Mouse (Mus musculus): ENCODE measurements around the gene Rpn1. TPM values are rescaled to one million over a fixed set of nuclear protein-coding genes. Genes with fewer than 3 reads are reported as not detected.
A peak's percentile ranks its signal among the peaks of the same experiment; 100 is the strongest.

Gene Rpn1
- polyA plus RNA-seq, 1 experiment = 128 TPM

GRCm38 (mm10) chr6:88147411-88148003 lies 63.2 kb downstream of the Rpn1 start:
- Histone ChIP-seq H3ac (ENCODE audit: control insufficient read depth, insufficient read length) (no peak overlapping the region), H3K27me3 (ENCODE audit: control insufficient read depth, insufficient read depth, insufficient read length) (no peaks in the 10 kb centered on the region), H3K4me2 (ENCODE audit: low read depth) (peak overlapping the region; percentile 42), H3K4me3 (no peak overlapping the region), H3K36me3 (ENCODE audit: control insufficient read depth, insufficient read depth) (no peaks in the 10 kb centered on the region), H3K79me2 (ENCODE audit: control insufficient read depth, insufficient read depth) (no peaks in the 10 kb centered on the region)
- no peak for TF ChIP-seq TCF12 (IDR thresholded peaks at IDR 0.05; ENCODE audit: insufficient read depth, poor library complexity, severe bottlenecking)
- TF ChIP-seq MYOD1 (IDR thresholded peaks at IDR 0.05; ENCODE audit: control insufficient read depth in 1 of 3, insufficient read length in 2 of 3, low read depth in 2 of 3) = peak in 2 of 3 experiments; percentile 36 to 59

DNA sequence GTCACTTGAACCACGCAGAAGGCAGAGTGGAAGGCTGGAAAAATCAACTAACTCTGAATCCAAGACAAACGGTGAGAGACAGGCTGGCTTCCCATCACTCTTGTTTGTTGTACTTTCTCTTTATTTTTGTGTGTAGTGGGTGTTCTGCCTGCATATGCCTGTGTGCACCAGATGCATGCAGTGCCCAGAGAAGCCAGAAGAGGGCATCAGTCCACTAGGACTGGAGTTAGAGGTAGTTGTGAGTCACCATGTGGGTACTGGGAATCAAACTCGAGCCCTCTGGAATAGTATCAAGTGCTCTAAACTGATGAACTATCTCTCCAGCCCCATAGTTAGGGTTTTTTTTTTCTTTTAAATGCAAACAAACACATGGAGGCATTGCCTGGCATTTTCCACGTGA lies 67.1 kb downstream of the Rpn1 start:
- Histone ChIP-seq H3K4me2 (ENCODE audit: low read depth) (no peak overlapping the region), H3K27me3 (ENCODE audit: control insufficient read depth, insufficient read depth, insufficient read length) (peaks cover 7% of the 10 kb centered on the region), H3K4me3 (no peak overlapping the region), H3K36me3 (ENCODE audit: control insufficient read depth, insufficient read depth) (no peaks in the 10 kb centered on the region), H3ac (ENCODE audit: control insufficient read depth, insufficient read length) (no peak overlapping the region), H3K79me2 (ENCODE audit: control insufficient read depth, insufficient read depth) (no peaks in the 10 kb centered on the region)
- no peak for TF ChIP-seq SRF (IDR thresholded peaks at IDR 0.05; ENCODE audit: control insufficient read depth, insufficient read length, low read depth)
- TF ChIP-seq REST (IDR thresholded peaks at IDR 0.05; ENCODE audit: insufficient read depth, insufficient read length) = no peak
- TF ChIP-seq TCF12 (IDR thresholded peaks at IDR 0.05; ENCODE audit: insufficient read depth, poor library complexity, severe bottlenecking) = no peak
- no peak for TF ChIP-seq MAX (IDR thresholded peaks at IDR 0.05; ENCODE audit: low read depth)
- no peak for TF ChIP-seq USF1 (IDR thresholded peaks at IDR 0.05; ENCODE audit: low read depth)
- no peak for TF ChIP-seq POLR2AphosphoS2 (IDR thresholded peaks at IDR 0.05; ENCODE audit: insufficient read length, low read depth)
- TF ChIP-seq MYOG (IDR thresholded peaks at IDR 0.05; ENCODE audit: control insufficient read depth in 1 of 3, insufficient read depth in 1 of 3, insufficient read length in 2 of 3, low read depth in 2 of 3) = no peak
- no peak for TF ChIP-seq E2F4 (IDR thresholded peaks at IDR 0.05; ENCODE audit: insufficient read depth)
- TF ChIP-seq TCF3 (IDR thresholded peaks at IDR 0.05; ENCODE audit: insufficient read length, low read depth) = no peak
- no peak for TF ChIP-seq POLR2A (IDR thresholded peaks at IDR 0.05; ENCODE audit: insufficient read length, low read depth)
- TF ChIP-seq CEBPB (IDR thresholded peaks at IDR 0.05; ENCODE audit: insufficient read depth, poor library complexity, severe bottlenecking) = no peak
- no peak for TF ChIP-seq MYOD1 (IDR thresholded peaks at IDR 0.05; ENCODE audit: control insufficient read depth in 1 of 3, insufficient read length in 2 of 3, low read depth in 2 of 3)

DNA sequence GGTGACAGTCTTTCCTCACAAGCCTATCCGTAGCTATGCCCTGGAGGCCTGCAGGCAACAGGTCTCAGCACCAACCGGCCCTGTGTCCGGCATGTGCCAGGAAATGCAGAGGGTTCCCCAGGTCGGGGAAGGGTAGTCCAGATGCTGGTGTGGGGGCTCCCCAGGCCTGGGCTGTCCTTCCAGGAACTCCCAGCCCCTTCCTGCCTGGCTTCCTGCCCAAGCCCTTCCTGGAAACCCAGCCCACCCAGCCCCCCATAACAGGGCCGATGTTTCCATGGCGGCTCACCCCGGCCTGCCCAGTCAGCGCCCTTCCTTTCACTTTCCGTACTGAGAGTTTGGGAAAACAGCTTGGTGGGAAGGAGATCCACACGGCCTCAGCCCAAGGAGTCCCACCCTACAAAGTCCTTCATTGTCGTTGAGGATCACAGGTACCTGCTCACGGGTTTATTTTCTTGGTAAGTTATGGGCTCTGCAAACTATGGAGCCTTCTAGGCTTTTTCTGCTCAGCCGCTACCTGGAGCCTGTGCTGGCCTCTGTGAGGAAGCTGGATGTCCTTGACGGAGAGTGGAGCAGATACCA lies 67.9 kb downstream of the Rpn1 start:
- H3K4me3 ChIP-seq = no peak overlapping the region
- H3ac ChIP-seq (ENCODE audit: control insufficient read depth, insufficient read length) = no peak overlapping the region
- H3K79me2 ChIP-seq (ENCODE audit: control insufficient read depth, insufficient read depth) = no peaks in the 10 kb centered on the region
- no peaks in the 10 kb centered on the region for H3K36me3 ChIP-seq (ENCODE audit: control insufficient read depth, insufficient read depth)
- no peak for TF ChIP-seq SRF (IDR thresholded peaks at IDR 0.05; ENCODE audit: control insufficient read depth, insufficient read length, low read depth)
- no peak for TF ChIP-seq TCF12 (IDR thresholded peaks at IDR 0.05; ENCODE audit: insufficient read depth, poor library complexity, severe bottlenecking)
- TF ChIP-seq USF1 (IDR thresholded peaks at IDR 0.05; ENCODE audit: low read depth) = no peak
- TF ChIP-seq MAX (IDR thresholded peaks at IDR 0.05; ENCODE audit: low read depth) = no peak
- no peak for TF ChIP-seq TCF3 (IDR thresholded peaks at IDR 0.05; ENCODE audit: insufficient read length, low read depth)
- no peak for TF ChIP-seq CEBPB (IDR thresholded peaks at IDR 0.05; ENCODE audit: insufficient read depth, poor library complexity, severe bottlenecking)
- TF ChIP-seq MYOD1 (IDR thresholded peaks at IDR 0.05; ENCODE audit: control insufficient read depth in 1 of 3, insufficient read length in 2 of 3, low read depth in 2 of 3) = no peak
- no peak for TF ChIP-seq POLR2AphosphoS2 (IDR thresholded peaks at IDR 0.05; ENCODE audit: insufficient read length, low read depth)
- no peak for TF ChIP-seq POLR2A (IDR thresholded peaks at IDR 0.05; ENCODE audit: insufficient read length, low read depth)
- TF ChIP-seq E2F4 (IDR thresholded peaks at IDR 0.05; ENCODE audit: insufficient read depth) = no peak
- no peak for TF ChIP-seq REST (IDR thresholded peaks at IDR 0.05; ENCODE audit: insufficient read depth, insufficient read length)
- TF ChIP-seq MYOG (IDR thresholded peaks at IDR 0.05; ENCODE audit: control insufficient read depth in 1 of 3, insufficient read depth in 1 of 3, insufficient read length in 2 of 3, low read depth in 2 of 3) = no peak
- no peak overlapping the region for H3K4me2 ChIP-seq (ENCODE audit: low read depth)
- H3K27me3 ChIP-seq (ENCODE audit: control insufficient read depth, insufficient read depth, insufficient read length) = peaks cover 7% of the 10 kb centered on the region

DNA sequence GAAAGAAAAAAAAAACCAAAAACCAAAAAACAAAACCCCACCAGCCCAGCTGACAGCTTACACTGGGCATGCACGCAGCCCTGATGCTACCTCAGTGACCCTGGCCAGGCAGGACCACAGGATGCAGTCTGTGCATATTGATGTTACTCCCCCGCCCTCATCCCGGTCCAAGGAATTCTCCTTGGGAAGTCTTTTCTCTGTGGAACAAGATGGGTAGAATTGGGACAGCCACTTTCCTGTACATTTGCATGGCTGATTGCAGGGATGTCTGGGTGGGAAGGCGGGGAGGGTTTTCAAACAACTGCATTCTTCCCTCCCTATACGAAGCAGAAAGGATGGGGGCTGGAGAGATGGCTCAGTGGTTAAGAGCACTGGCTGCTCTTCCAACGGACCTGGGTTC lies 68.7 kb downstream of the Rpn1 start:
- H3K36me3 ChIP-seq (ENCODE audit: control insufficient read depth, insufficient read depth) = no peaks in the 10 kb centered on the region
- H3K4me2 ChIP-seq (ENCODE audit: low read depth) = no peak overlapping the region
- no peaks in the 10 kb centered on the region for H3K79me2 ChIP-seq (ENCODE audit: control insufficient read depth, insufficient read depth)
- peaks cover 7% of the 10 kb centered on the region for H3K27me3 ChIP-seq (ENCODE audit: control insufficient read depth, insufficient read depth, insufficient read length)
- TF ChIP-seq TCF12 (IDR thresholded peaks at IDR 0.05; ENCODE audit: insufficient read depth, poor library complexity, severe bottlenecking) (no peak), CEBPB (IDR thresholded peaks at IDR 0.05; ENCODE audit: insufficient read depth, poor library complexity, severe bottlenecking) (no peak), E2F4 (IDR thresholded peaks at IDR 0.05; ENCODE audit: insufficient read depth) (no peak)
- no peak overlapping the region for H3K4me3 ChIP-seq
- no peak overlapping the region for H3ac ChIP-seq (ENCODE audit: control insufficient read depth, insufficient read length)

Other genes starting within 250 kb of the Rpn1 start
- 2.6 TPM for gene Gm45140, start 248.7 kb upstream of the Rpn1 start, polyA plus RNA-seq (2012; fragmentation: generic; extraction: Trizol)
- gene Isy1, start 245.7 kb upstream of the Rpn1 start, polyA plus RNA-seq (2012; fragmentation: generic; extraction: Trizol) = 21.1 TPM
- gene Cnbp, start 233.4 kb upstream of the Rpn1 start, polyA plus RNA-seq (2012; fragmentation: generic; extraction: Trizol) = 196 TPM
- 94.2 TPM for gene Copg1, start 196.7 kb upstream of the Rpn1 start, polyA plus RNA-seq (2012; fragmentation: generic; extraction: Trizol)
- gene Hmces, start 170.5 kb upstream of the Rpn1 start, polyA plus RNA-seq (2012; fragmentation: generic; extraction: Trizol) = 28.1 TPM
- 84.3 TPM for gene H1fx, start 102.8 kb upstream of the Rpn1 start, polyA plus RNA-seq (2012; fragmentation: generic; extraction: Trizol)
- gene Rab7, start 39.2 kb upstream of the Rpn1 start, polyA plus RNA-seq (2012; fragmentation: generic; extraction: Trizol) = 181 TPM
- 19.3 TPM for gene Gata2, start 109.4 kb downstream of the Rpn1 start, polyA plus RNA-seq (2012; fragmentation: generic; extraction: Trizol)
- not detected for gene Dnajb8, start 137.8 kb downstream of the Rpn1 start, polyA plus RNA-seq (2012; fragmentation: generic; extraction: Trizol)

All from myocyte (in vitro differentiated cells).